Mouse (Mus musculus): Measurements from ENCODE around the gene Cmah. TPM values are rescaled to one million over a fixed set of nuclear protein-coding genes. Genes with fewer than 3 reads are reported as not detected.

Gene Cmah
- polyA plus RNA-seq, 1 experiment = not detected

- TF ChIP-seq GATA1 (IDR thresholded peaks at IDR 0.05; ENCODE audit: low read length) = no peak
These were observed 156.5 kb downstream of the Cmah start for GRCm38 (mm10) chr13:24483691-24484090.

- no peak for TF ChIP-seq GATA1 (IDR thresholded peaks at IDR 0.05; ENCODE audit: low read length)
These were observed 157.6 kb downstream of the Cmah start for GRCm38 (mm10) chr13:24484811-24485210.

- TF ChIP-seq GATA1 (IDR thresholded peaks at IDR 0.05; ENCODE audit: low read length) = no peak
These were observed 158.8 kb downstream of the Cmah start for GRCm38 (mm10) chr13:24485964-24486363.

- TF ChIP-seq GATA1 (IDR thresholded peaks at IDR 0.05; ENCODE audit: low read length) = no peak
These were observed 159.2 kb downstream of the Cmah start for GRCm38 (mm10) chr13:24486403-24486802.

- no peak for TF ChIP-seq GATA1 (IDR thresholded peaks at IDR 0.05; ENCODE audit: low read length)
These were observed 159.9 kb downstream of the Cmah start for GRCm38 (mm10) chr13:24487061-24487460.

GRCm38 (mm10) chr13:24487546-24487945 lies 160.3 kb downstream of the Cmah start:
- TF ChIP-seq GATA1 (IDR thresholded peaks at IDR 0.05; ENCODE audit: low read length) = no peak

- no peak for TF ChIP-seq GATA1 (IDR thresholded peaks at IDR 0.05; ENCODE audit: low read length)
These were observed 161.4 kb downstream of the Cmah start for GRCm38 (mm10) chr13:24488526-24489070.

- TF ChIP-seq GATA1 (IDR thresholded peaks at IDR 0.05; ENCODE audit: low read length) = no peak
These were observed 162.3 kb downstream of the Cmah start for GRCm38 (mm10) chr13:24489515-24489914.

GRCm38 (mm10) chr13:24490041-24490440 lies 162.8 kb downstream of the Cmah start:
- no peak for TF ChIP-seq GATA1 (IDR thresholded peaks at IDR 0.05; ENCODE audit: low read length)

GRCm38 (mm10) chr13:24491101-24491500 lies 163.9 kb downstream of the Cmah start:
- no peak for TF ChIP-seq GATA1 (IDR thresholded peaks at IDR 0.05; ENCODE audit: low read length)

- no peak for TF ChIP-seq GATA1 (IDR thresholded peaks at IDR 0.05; ENCODE audit: low read length)
These were observed 166.6 kb downstream of the Cmah start for GRCm38 (mm10) chr13:24493784-24494183.

GRCm38 (mm10) chr13:24496353-24496752 lies 169.1 kb downstream of the Cmah start:
- no peak for TF ChIP-seq GATA1 (IDR thresholded peaks at IDR 0.05; ENCODE audit: low read length)

GRCm38 (mm10) chr13:24497001-24497400 lies 169.8 kb downstream of the Cmah start:
- no peak for TF ChIP-seq GATA1 (IDR thresholded peaks at IDR 0.05; ENCODE audit: low read length)

- TF ChIP-seq GATA1 (IDR thresholded peaks at IDR 0.05; ENCODE audit: low read length) = no peak
These were observed 171.1 kb downstream of the Cmah start for GRCm38 (mm10) chr13:24498342-24498741.

- no peak for TF ChIP-seq GATA1 (IDR thresholded peaks at IDR 0.05; ENCODE audit: low read length)
These were observed 172.3 kb downstream of the Cmah start for GRCm38 (mm10) chr13:24499505-24499904.

- TF ChIP-seq GATA1 (IDR thresholded peaks at IDR 0.05; ENCODE audit: low read length) = no peak
These were observed 174.1 kb downstream of the Cmah start for GRCm38 (mm10) chr13:24501179-24501905.

GRCm38 (mm10) chr13:24501919-24502318 lies 174.7 kb downstream of the Cmah start:
- no peak for TF ChIP-seq GATA1 (IDR thresholded peaks at IDR 0.05; ENCODE audit: low read length)
